Mouse (Mus musculus): ENCODE results near the gene Hexim2.

The Hexim2 gene

GRCm38 (mm10) chr11:103111301-103111700 is 20.9 kb upstream of the Hexim2 start:
- in situ Hi-C loops (cut with MboI; ENCODE audit: low sequenced_read_pairs), result no loop called here

- in situ Hi-C loops (cut with MboI; ENCODE audit: low sequenced_read_pairs), result no loop called here
Observed at GRCm38 (mm10) chr11:103111881-103112551, 20.2 kb upstream of the Hexim2 start.

DNA sequence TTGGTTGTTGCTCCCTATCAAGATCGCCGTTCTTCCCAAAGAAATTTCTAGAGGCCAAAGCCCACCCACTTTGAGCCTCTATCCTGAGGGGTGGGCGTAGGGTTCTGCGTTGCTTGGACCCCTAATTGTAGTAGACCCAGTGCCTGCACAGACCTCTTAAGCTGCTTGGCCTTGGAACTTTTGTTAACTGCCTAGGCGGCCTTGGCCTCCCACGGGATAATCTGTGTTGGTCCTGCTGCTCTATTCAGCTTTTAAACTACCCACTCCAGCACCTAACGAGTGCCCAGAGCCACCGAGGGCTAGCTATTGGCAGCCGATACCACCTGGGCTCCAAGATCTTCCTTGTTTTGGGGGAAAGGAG is 19.7 kb upstream of the Hexim2 start:
- in situ Hi-C loops (cut with MboI; ENCODE audit: low sequenced_read_pairs), result no loop called here

DNA sequence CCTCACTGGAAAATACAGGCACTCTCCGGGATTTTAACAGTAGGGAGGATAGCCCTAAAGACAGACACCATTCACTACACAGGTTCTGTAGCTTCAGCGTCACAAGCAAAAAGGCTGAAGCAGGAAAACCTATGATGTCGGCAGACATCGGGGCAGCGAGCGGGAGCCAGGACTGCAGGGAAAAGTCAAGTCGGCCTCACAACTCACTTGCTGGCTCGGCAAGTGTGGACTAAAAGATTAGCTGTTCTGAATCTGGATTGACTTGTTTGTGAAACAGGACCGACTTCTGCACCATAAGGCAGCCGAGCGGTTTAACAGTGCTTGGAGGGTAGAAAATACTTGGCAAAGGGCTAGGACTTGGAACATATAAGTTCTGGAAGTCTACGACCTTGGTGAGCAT is 19.2 kb upstream of the Hexim2 start:
- in situ Hi-C loops (cut with MboI; ENCODE audit: low sequenced_read_pairs), result no loop called here

DNA sequence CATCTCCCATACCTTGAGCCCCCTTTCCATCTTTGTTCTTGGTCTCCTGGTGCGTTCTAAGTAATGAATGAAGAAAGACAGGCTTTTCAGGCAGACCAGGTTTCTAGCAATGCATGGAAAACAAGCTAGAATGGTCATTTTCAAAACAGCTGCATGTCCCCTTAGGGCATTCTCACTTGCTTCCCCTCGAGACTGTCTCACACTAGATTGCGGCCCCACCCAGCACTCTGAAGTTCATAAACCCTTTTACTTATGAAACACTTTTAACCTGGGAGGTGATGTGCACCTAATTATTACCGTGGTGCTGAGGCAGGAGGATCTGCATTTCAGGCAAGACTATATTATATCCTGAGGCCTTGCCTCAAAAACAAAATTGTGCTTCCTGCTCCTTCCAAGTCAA is 18.5 kb upstream of the Hexim2 start:
- in situ Hi-C loops (cut with MboI; ENCODE audit: low sequenced_read_pairs), result no loop called here

DNA sequence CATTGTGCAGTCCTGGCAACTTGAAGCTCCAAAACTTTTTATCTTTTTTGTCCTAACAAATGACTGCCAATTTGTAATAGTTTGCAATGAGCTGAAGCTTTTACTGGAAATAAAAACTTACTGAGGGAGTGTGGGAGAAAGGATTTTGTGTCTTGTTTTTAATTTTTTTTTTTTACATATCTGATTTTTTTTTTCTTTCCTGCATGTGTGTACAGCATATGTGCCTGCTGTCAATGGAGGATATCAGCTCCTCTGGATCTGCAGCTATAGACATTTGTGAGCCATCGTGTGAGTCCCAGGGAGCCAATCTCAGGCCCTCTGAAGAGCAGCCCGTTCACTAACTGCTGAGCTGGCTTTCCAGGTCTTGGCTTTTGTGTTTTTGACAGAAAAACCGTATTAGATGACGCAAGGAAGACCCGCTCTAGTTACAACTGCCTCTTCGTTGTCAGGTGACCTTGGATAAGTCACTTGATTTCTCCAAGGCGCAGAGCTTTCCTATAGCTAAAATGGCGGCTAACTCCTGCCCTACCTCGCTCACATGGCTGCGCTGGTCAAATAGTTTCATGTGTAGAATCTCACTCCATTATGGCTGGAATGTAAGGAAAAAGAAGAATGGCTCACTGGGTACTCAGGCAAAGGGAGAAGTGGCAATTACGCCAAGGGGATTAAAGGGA is 17.8 kb upstream of the Hexim2 start:
- in situ Hi-C loops (cut with MboI; ENCODE audit: low sequenced_read_pairs), result no loop called here

DNA sequence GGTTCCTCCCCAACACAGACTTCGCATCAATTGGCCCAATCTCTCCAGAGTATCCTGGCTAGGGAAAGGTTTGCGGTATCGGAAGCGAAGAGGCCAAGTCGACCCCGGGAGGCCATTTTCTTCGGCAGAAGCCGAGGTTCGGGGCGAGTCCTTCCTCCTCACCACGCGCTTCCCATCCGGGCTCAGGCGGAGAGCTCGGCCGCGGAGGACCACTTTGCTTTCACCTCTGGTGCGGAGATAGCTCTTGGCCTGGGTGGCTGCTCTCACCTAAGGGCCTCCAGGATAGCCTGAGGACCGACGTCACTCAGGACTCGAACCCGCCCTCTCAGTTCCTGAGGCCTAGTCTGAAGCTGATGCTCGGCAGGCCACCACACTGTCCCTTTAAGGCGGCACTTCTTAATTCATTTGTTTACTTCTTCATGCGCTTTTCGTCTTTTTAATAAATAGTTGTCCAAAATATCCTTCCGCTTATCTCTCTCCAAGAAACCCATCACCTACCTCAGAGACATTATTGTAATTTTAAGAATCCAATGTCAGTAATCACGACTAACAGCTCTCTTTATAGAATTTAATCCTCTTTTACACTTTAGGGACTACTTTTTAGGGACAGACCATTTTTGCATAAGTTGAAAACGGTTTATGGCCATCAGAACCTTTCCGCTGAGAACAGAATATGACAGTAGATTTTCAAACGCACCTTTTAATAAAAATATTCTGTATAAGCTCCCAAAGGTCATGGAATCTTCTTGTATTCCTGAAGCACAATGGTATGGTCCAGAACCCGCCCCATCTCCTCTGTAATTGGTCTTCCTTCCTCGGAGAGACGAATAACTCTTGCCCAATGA is 16.8 kb upstream of the Hexim2 start:
- in situ Hi-C loops (cut with MboI; ENCODE audit: low sequenced_read_pairs), result no loop called here

DNA sequence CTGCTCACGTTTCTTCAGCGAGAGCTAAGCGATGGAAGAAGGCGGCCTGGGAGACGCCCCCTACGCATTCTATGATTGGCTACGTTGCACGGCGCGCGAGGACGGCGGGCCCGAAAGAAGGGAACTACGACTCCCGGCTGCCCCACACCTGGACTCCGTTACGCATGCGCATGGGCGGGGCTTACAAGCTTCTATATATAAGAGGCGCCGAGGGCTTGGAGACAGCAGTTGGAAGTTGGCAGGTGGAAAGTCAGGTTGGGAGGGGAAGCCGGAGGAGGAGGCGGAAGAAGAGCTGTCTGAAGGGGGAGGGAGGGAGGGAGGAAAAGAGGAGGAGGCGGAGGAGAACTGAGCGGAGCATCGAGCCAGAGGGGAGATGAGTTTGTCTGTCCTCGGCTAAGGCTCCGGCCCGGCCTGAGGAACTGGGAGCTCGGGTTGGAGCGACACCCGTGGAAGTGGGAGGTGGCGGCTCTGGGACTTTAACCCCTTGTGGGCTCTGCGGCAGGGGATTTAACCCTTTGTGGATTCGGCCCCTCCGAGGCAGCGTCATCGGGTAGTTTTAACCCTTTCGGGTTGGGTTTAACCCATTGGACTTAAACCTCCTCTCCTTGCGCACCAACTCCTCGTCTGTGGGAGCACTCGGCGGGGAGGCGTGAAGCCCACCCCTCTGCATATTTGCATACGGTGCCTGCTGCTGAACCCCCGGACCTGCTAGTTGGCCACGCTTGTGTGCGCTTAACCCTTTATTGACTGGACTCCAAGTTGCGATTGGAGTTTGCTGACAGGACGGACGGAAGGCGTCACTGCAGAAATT is 16.0 kb upstream of the Hexim2 start, which contains the start of gene Hexim1:
TSS of gene Hexim1 (plus strand) at position 224 of the 811 bp plus-strand sequence.
- in situ Hi-C loops (cut with MboI; ENCODE audit: low sequenced_read_pairs), result no loop called here

DNA sequence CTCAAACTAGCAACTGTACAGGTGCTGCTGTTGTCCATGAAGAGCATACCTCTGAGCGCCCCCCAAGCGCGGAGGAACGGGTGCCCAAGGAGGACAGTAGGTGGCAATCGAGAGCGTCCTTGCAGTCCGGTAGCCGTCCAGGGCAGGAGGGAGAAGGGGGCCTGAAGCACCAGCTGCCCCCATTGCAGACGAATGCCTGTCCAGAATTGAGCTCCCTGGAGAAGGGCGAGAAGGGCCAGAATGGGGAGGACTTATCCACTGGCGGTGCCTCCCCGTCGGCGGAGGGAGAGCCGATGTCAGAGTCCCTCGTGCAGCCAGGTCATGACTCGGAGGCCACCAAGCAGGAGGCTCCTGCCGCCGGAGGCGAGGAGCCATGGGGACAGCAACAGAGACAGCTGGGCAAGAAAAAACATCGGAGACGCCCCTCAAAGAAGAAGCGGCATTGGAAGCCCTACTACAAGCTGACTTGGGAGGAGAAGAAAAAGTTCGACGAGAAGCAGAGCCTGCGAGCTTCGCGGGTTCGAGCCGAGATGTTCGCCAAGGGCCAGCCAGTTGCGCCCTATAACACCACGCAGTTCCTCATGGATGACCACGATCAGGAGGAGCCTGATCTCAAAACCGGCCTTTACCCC is 15.2 kb upstream of the Hexim2 start:
- in situ Hi-C loops (cut with MboI; ENCODE audit: low sequenced_read_pairs), result no loop called here

- in situ Hi-C loops (cut with MboI; ENCODE audit: low sequenced_read_pairs), result no loop called here
Observed at GRCm38 (mm10) chr11:103117591-103118009, 14.6 kb upstream of the Hexim2 start.

- in situ Hi-C loops (cut with MboI; ENCODE audit: low sequenced_read_pairs), result no loop called here
Observed at GRCm38 (mm10) chr11:103118866-103119265, 13.4 kb upstream of the Hexim2 start.

GRCm38 (mm10) chr11:103119609-103120008 is 12.6 kb upstream of the Hexim2 start:
- in situ Hi-C loops (cut with MboI; ENCODE audit: low sequenced_read_pairs), result no loop called here

GRCm38 (mm10) chr11:103120315-103120714 is 11.9 kb upstream of the Hexim2 start:
- in situ Hi-C loops (cut with MboI; ENCODE audit: low sequenced_read_pairs), result no loop called here

- in situ Hi-C loops (cut with MboI; ENCODE audit: low sequenced_read_pairs), result no loop called here
Observed at GRCm38 (mm10) chr11:103132576-103133455, 587 bp downstream of the Hexim2 start.

- in situ Hi-C loops (cut with MboI; ENCODE audit: low sequenced_read_pairs), result no loop called here
Observed at GRCm38 (mm10) chr11:103133456-103134185, 1.4 kb downstream of the Hexim2 start.

- in situ Hi-C loops (cut with MboI; ENCODE audit: low sequenced_read_pairs), result no loop called here
Observed at GRCm38 (mm10) chr11:103134221-103134620, 2.0 kb downstream of the Hexim2 start.

DNA sequence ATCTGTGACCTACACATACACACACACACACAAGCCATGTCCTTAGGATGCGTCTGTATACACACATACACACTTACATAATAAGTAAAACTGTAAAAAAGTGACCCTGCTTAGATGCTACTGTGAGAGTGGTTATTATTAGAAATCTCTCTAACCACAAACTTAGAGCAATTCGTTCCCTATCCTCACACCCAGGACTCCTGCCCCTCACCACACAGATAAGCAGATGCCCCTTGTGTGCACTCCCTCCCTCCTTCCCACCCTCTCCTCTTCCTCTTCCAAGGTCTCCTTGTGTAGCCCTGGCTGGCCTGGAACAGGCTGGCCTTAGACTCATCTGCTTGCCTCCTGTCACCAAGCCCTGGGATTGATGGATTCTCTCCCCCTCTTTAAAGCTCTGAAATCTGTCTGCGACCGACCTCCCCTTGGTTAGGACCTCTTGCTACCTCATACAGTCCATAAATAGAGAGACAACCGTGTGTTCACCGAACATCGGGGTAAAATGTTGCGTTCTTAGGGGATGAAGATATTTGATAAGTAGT is 3.9 kb downstream of the Hexim2 start:
- in situ Hi-C loops (cut with MboI; ENCODE audit: low sequenced_read_pairs), result no loop called here

- in situ Hi-C loops (cut with MboI; ENCODE audit: low sequenced_read_pairs), result no loop called here
Observed at GRCm38 (mm10) chr11:103139951-103140762, 7.9 kb downstream of the Hexim2 start.
